In the genomic region with DNA sequence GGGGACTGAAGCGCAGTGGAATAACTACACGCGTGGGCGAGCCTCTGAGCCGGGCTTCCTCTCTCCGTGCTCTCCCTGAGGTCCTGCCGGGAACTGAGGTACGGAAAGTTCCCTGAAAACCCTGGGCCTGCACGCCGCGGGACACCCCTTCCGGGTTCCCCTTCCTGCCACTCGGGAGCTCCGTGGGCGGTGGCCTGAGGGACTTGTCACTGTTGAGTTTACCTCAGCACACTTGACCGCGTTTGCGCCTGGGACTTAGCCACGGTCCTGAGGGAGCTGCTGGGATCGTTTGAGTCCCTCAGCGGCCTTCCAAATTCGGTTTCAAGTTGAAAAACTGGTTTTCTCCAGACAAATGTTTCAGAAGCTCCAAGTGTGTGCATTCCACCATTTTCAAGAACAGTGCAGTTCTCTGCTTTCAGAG, we compare ENCODE assay signal across 8 mouse cellular contexts. TPM values are rescaled to one million over a fixed set of nuclear protein-coding genes. Genes with fewer than 3 reads are reported as not detected.
A peak's percentile ranks its signal among the peaks of the same experiment; 100 is the strongest.
DNase-seq lines count a peak whose midpoint lies in the region; ATAC-seq and TF ChIP-seq lines count a peak whose summit lies in the region.

No protein-coding gene starts in this region.

- H3K27me3 ChIP-seq in E14TG2a.4 (ENCODE audit: insufficient read depth, low read length) = no peaks in the 10 kb centered on the region
- H3K27me3 ChIP-seq in limb, embryonic 10.5 days (ENCODE audit: low read depth, poor library complexity, severe bottlenecking) = no peaks in the 10 kb centered on the region
- H3K27me3 ChIP-seq in midbrain, embryonic 10.5 days (ENCODE audit: low read depth, poor library complexity, severe bottlenecking) = no peaks in the 10 kb centered on the region
- H3K27me3 ChIP-seq in stomach, embryonic 15.5 days (replicated peaks) = no peaks in the 10 kb centered on the region

- peak overlapping the region; percentile 98 for H3K27ac ChIP-seq in limb, embryonic 10.5 days
- H3K27ac ChIP-seq in midbrain, embryonic 10.5 days (replicated peaks) = peak overlapping the region; percentile 98
- H3K27ac ChIP-seq in stomach, embryonic 15.5 days = peak overlapping the region; percentile 97

- ATAC-seq in erythroblast, adult 5-6 weeks (replicated peaks; ENCODE audit: low FRiP score, poor library complexity, severe bottlenecking) = peak; percentile 66
- peak; percentile 67 for ATAC-seq in stomach, embryonic 15.5 days (ENCODE audit: insufficient read depth, low FRiP score, low read depth)

- DNase-seq in WW6 (ENCODE audit: low read depth, low spot score) = peak; percentile 5
- peak; percentile 71 for DNase-seq in heart, postnatal 4 days
- peak; percentile 71 for DNase-seq in limb, embryonic 10.5 days (ENCODE audit: low spot score)
- no peak for DNase-seq in midbrain, embryonic 10.5 days (ENCODE audit: low spot score)
- DNase-seq in frontal cortex, postnatal 25 days (ENCODE audit: low spot score in 2 of 2) = no peak

- peaks cover 20% of the 10 kb centered on the region; the same call in 1 of the 2 replicates for H3K36me3 ChIP-seq in E14TG2a.4 (ENCODE audit: insufficient read depth, low read length)
- 0 out of 2 replicates have a peak, but pooled peaks cover 4% of the 10 kb centered on the region for H3K36me3 ChIP-seq in limb, embryonic 10.5 days
- 0 out of 2 replicates have a peak, but pooled peaks cover 2% of the 10 kb centered on the region for H3K36me3 ChIP-seq in midbrain, embryonic 10.5 days
- no peaks in the 10 kb centered on the region for H3K36me3 ChIP-seq in stomach, embryonic 15.5 days

- H3K4me3 ChIP-seq in E14TG2a.4 (replicated peaks; ENCODE audit: low read length) = peak overlapping the region; percentile 100
- peak overlapping the region; percentile 96 for H3K4me3 ChIP-seq in limb, embryonic 10.5 days
- peak overlapping the region; percentile 98 for H3K4me3 ChIP-seq in midbrain, embryonic 10.5 days
- H3K4me3 ChIP-seq in stomach, embryonic 15.5 days (replicated peaks) = peak overlapping the region; percentile 79

- WGBS in limb, embryonic 10.5 days = under 1% methylated on average over 22 of the region's 22 CpGs
- 0% methylated on average over 22 of the region's 22 CpGs for WGBS in midbrain, embryonic 10.5 days
- WGBS in stomach, embryonic 15.5 days = under 1% methylated on average over 22 of the region's 22 CpGs

- peak overlapping the region; percentile 96 for H3K9ac ChIP-seq in stomach, embryonic 15.5 days

- peaks cover 38% of the 10 kb centered on the region for H3K4me1 ChIP-seq in E14TG2a.4 (replicated peaks; ENCODE audit: low read depth, low read length)
- H3K4me1 ChIP-seq in limb, embryonic 10.5 days = peaks cover 38% of the 10 kb centered on the region
- peaks cover 38% of the 10 kb centered on the region for H3K4me1 ChIP-seq in midbrain, embryonic 10.5 days
- peaks cover 6% of the 10 kb centered on the region; the same call in 1 of the 2 replicates for H3K4me1 ChIP-seq in stomach, embryonic 15.5 days

- H3K4me2 ChIP-seq in stomach, embryonic 15.5 days = peak overlapping the region; percentile 81

- H3K9me3 ChIP-seq in E14TG2a.4 (ENCODE audit: low read length) = no peaks in the 10 kb centered on the region
- H3K9me3 ChIP-seq in limb, embryonic 10.5 days (replicated peaks) = no peaks in the 10 kb centered on the region
- H3K9me3 ChIP-seq in midbrain, embryonic 10.5 days (replicated peaks) = no peaks in the 10 kb centered on the region
- H3K9me3 ChIP-seq in stomach, embryonic 15.5 days = no peaks in the 10 kb centered on the region

- no peak for TF ChIP-seq CTCF in E14TG2a.4 (conservative IDR thresholded peaks at IDR 0.05; ENCODE audit: low read length)

RNA-seq across cellular contexts. Expression of a gene that starts 0.5 kb away (rescaled TPM):
- total RNA-seq in erythroblast, adult 5-6 weeks (2015; ENCODE audit: low replicate concordance) = 82.4 and 93.6 TPM in 2 replicates
- total RNA-seq in erythroblast, adult 5-6 weeks (2017; ENCODE audit: low replicate concordance) = 130 and 134 TPM in 2 replicates
- total RNA-seq in heart, postnatal 4 days (2021) = 10 to 100 TPM; 28.4 to 35.0 TPM
- polyA plus RNA-seq in limb, embryonic 10.5 days (2016; fragmentation: Nextera tagmentation; extraction: Ambion mirVana) = 80.1 and 101 TPM in 2 replicates
- polyA plus RNA-seq in midbrain, embryonic 10.5 days (2016; fragmentation: Nextera tagmentation; extraction: Ambion mirVana) = 86.0 and 89.6 TPM in 2 replicates
- polyA plus RNA-seq in stomach, embryonic 15.5 days (2015; fragmentation: Nextera tagmentation; extraction: Ambion mirVana) = 53.8 and 64.5 TPM in 2 replicates

RNA-seq across cellular contexts. Expression of a gene that starts 1.1 kb away (rescaled TPM):
- 137 and 183 TPM in 2 replicates for total RNA-seq in erythroblast, adult 5-6 weeks (2015; ENCODE audit: low replicate concordance)
- 193 and 249 TPM in 2 replicates for total RNA-seq in erythroblast, adult 5-6 weeks (2017; ENCODE audit: low replicate concordance)
- total RNA-seq in heart, postnatal 4 days (2021) = 10 to 100 TPM; 63.8 to 66.8 TPM
- polyA plus RNA-seq in limb, embryonic 10.5 days (2016; fragmentation: Nextera tagmentation; extraction: Ambion mirVana) = 84.2 and 87.8 TPM in 2 replicates
- polyA plus RNA-seq in midbrain, embryonic 10.5 days (2016; fragmentation: Nextera tagmentation; extraction: Ambion mirVana) = 78.6 and 82.2 TPM in 2 replicates
- polyA plus RNA-seq in stomach, embryonic 15.5 days (2015; fragmentation: Nextera tagmentation; extraction: Ambion mirVana) = 98.5 and 101 TPM in 2 replicates

Comparison
In these comparisons a context has a peak if more than half of its experiments do, and no peak if none do; other contexts are left out.
1. DNase-seq: peak in WW6 (single experiment), heart, postnatal 4 days (single experiment) and limb, embryonic 10.5 days (single experiment); none in midbrain, embryonic 10.5 days (single experiment) and frontal cortex, postnatal 25 days (0 of 2).
2. Peak in every context shown above with its lines, with median percentiles within 50 percentile points of each other: H3K4me3 ChIP-seq and H3K27ac ChIP-seq.